Mouse (Mus musculus) CD4-positive helper T cell, adult 2 months (primary cell): ENCODE data around the gene Ggt1.

Experiments
- DNase-seq: peaks from one replicate; pipeline ENCODE4 v3.0.0-alpha.2; 2012; ENCODE audit warnings: low read depth, missing footprints, low spot score

Gene Ggt1

DNA sequence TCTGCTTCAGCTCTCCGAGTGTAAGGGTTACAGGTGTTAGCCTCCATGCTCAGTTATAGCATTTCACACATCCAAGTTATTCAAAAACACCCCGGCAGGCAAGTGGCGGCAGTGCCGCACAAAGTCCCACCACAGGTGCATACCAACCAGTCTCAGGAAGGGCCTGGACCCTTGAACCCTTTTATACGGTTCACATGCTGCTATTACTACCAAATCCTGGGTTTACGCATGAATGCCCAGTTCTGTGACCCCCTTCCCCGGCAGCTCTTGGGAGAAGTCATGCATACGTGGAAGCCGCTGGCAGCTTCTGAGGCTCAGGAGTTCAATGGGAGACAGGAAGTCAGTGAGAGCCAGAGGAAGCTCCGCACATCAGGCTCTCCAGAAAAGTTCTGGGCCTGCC lies 11.8 kb downstream of the Ggt1 start:
- DNase-seq = no peak

DNA sequence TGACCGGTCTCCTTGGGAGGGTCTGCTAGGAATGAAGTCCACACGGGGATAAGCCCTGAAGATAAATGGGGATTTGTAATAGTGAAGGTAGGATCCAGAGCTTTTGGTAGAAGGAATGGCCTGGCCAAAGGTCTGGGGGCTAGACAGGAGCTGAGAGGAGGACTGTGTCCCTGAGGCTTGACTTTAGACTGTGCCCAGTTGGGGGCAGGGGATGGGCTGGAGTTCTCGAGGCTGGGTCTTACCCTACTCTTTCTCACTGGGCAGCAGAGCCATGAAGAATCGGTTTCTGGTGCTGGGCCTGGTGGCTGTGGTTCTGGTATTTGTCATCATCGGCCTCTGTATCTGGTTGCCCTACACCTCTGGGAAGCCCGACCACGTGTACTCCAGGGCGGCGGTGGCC lies 12.6 kb downstream of the Ggt1 start:
- no peak for DNase-seq

DNA sequence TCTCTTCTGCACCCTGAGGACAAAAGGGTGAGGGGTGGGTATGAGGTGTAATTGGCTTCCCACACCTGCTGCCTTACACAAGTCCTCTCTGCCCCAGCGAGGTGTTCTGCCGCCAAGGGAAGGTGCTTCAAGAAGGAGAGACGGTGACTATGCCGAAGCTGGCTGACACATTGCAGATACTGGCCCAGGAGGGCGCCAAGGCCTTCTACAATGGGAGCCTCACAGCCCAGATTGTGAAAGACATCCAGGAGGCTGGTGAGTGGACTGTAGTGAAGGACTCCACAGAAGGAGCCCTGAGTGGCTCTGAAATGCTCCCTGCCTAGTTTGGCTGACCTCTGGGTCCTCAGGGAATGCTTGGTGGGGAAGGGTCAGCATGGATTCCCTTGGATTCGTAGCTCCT lies 17.7 kb downstream of the Ggt1 start:
- no peak for DNase-seq

DNA sequence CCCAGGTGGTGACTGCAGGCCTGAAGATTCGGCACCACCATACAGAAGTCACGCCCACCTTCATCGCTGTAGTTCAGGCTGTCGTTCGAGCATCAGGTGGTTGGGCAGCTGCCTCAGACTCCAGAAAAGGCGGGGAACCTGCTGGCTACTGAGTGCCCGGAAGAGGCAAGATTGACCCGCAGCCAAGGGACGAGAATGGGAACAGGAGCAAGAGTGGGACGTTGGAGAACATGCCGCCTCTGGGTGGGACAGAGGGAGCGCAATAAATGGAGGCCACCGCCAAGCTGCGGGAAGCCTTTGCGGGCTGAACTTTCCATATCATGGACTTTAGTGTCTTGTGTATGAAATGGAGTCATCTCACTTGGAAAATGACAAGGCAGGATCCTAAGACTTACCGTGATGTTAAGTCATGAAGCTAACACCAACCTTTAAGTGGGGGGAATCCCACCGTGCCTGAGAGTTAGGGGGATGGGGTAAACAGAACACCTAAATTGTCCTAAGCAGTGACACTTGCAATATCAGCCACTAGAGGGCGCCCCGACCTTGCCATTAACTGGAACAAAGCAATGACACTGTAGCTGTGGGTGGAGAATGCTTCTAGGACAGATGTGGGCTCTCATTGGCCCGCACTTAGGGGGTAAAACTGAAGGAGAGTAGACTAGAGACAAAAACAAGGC lies 24.6 kb downstream of the Ggt1 start:
- DNase-seq = peak; percentile 86

DNA sequence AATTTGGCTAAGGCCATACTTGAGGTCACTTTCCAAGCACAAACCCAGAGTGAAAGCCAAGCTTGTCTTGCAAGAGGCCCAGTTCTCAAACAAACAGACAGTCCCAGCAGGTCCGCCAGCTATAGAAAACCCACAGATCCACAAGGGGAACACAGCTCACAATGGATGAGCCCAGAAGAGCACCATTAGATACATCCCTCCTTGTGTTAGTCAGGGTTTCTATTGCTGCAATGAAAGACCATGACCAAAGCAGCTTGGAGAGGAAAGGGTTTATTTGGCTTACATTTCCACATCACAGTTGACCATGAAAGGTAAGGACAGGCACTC lies 25.1 kb downstream of the Ggt1 start:
- no peak for DNase-seq

DNA sequence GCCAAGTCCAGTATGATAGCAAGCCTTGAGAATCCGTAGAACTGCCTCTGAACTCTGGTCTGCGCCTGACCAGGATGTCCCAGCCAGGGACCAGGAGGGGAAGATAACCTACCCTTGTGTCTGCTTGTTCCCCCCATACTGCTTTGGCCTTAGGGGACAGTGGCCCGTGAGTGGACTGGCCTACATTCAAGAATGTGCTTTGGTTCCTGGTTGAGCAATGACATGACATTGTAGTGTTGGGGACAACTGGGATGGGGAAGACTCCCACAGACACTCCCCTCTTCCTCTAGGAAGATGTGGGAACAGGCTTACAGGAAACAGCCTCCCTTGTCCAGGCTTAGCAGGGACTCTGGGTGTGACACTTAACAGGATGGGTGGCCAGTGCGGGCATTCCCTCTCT lies 26.4 kb downstream of the Ggt1 start:
- DNase-seq = no peak

DNA sequence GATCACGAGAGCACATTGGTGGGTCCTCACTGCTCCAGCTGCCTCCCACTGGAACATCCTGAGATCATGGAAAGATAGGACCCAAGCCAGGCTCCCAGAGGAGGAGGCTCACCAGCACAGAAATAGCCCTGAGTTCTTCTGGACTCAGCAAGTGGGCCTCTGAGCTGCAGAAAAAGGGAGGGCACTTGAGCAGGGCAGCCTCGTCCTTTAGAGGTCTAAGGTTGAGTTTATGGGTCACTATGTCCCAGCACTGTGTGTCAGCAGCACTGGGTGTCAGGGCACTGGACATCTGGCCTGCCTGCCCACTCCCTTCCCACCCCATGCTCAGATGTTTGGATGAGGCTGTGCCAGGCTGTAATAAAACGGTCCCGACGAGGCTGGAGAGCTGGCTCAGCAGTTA lies 26.9 kb downstream of the Ggt1 start:
- DNase-seq = no peak

DNA sequence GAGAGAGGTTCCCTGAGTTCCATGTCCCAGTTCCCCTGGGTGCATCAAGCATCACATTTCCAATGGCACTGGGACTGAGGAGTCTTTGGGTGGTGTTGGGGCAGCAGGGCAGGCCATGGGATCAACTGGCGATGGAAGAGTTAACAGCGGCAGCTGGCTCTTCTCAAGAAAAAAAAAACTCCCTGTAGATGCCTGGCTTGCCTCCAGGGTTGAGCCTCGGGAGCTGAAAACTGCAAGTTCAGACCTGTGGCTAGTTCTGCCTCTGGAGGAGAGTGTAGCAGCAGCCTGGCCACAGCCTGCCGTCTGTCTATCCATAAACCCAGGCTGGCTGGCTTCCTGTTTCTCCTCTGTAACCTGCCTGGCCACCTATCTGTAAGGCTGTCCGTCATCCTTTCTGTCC lies 27.7 kb downstream of the Ggt1 start, which contains the start of gene Ggt5:
Gene Ggt5, plus strand, starts transcription at position 212 of the 400 bp plus-strand sequence.
- DNase-seq = peak; percentile 21

DNA sequence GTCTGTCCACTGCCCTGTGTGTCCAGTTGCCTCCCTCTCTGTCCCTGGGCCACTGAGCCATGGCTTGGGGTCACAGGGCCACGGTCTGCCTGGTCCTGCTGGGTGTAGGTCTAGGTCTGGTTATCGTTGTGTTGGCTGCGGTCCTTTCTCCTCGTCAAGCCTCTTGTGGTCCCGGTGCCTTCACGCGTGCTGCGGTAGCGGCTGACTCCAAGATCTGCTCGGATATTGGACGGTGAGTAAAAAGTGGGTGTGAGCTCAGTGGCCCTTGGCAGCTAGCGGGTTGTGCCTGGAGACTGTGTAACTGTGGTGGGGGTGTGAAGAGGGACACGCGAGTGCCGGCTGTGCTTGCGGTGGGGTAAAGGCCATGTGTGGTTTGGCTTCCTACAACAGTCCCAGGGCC lies 28.2 kb downstream of the Ggt1 start:
- DNase-seq = peak; percentile 40

DNA sequence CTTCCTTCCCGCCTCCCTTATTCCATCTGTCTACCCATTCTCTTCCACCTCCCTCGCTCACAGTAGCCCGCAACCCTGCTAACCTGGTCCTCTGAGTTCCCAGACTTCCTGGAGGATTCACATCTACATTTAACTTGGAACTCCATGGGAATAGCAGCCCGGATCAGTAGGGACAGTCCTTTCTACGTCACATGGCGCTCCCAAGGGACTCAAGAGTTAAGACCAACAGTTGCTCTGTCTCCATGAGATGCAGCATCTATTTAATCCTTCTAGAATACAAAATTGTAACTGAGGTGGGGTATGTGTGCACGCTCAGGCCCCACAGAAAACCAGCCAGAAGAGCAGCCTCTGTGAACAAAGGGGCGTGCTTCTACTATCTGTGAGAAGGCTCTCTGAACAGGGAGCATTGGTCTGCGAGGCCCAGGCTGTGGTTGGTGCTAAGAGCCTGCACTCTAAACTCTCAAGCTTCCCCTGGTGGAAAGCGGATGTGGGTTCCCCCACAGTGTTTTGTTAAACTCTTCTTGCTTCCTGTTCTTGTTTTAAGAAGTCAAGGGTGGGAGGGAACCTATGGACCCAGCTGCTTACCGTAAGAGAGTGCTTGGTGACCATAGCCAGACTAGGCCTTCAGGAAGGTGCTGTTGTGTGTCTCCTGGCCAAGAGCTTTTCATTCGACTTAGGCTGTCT lies 29.9 kb downstream of the Ggt1 start:
- DNase-seq = peak; percentile 95

DNA sequence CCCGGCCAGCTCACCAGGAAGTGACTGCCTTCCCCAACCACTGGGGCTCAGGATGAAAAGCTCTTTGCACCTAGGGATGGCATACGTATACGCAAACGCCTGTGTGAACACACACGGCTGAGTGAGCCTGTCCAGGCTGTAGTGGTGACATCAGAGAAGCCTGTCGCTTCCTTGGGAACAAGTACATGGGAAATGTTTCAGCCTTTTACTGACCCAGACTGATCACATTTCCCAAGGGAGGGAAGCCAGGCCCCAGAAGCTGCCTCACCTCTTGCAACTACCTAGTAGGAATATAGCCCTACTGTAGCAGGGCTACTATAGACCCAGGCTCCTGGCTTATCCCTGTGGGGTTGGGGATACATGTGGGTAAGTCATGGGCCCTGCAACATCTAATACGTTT lies 31.2 kb downstream of the Ggt1 start:
- DNase-seq = peak; percentile 8

DNA sequence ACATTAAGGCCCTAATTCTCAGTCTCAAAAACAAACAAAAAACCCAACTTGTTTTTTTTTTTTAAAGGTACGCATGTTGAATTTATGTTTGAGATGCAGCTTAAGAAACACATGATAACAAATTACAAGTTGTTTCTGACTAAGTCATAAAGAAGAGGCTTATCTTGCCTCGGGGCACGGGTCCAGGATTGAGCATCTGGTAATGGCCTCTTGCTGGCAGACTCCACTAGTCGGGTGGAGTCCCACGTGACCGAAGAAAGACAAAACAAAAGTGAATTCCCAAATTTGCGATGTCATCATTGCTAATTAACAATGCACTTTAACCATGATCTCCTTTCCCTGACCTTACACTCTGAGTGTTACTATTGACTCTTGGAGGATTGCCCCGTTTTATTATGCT lies 34.6 kb downstream of the Ggt1 start:
- no peak for DNase-seq

DNA sequence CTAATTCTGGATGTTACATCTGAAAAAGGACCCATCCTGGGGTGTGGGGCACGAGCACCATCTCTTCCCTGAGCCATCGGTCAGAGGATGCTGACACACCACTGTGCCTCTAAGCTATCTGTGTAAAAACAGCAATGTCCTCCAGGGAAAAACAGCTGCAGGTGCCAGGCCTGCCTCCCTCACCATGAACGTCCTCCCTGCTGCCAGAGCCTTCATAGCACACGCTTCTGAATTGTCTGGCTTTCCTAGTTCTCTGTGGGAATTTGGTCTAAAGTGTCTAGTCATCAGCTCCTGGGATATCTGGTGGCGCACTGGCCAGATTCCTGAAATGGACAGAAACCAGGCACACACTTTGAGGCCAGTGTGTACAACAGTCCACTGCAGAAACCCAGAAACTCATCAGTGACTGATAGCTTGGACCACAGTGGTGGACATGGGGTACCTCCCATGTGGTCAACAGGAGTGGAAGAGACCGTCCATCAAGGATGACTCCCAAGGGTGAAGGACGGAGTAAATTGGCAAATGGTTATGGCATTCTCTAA lies 38.9 kb downstream of the Ggt1 start:
- no peak for DNase-seq

DNA sequence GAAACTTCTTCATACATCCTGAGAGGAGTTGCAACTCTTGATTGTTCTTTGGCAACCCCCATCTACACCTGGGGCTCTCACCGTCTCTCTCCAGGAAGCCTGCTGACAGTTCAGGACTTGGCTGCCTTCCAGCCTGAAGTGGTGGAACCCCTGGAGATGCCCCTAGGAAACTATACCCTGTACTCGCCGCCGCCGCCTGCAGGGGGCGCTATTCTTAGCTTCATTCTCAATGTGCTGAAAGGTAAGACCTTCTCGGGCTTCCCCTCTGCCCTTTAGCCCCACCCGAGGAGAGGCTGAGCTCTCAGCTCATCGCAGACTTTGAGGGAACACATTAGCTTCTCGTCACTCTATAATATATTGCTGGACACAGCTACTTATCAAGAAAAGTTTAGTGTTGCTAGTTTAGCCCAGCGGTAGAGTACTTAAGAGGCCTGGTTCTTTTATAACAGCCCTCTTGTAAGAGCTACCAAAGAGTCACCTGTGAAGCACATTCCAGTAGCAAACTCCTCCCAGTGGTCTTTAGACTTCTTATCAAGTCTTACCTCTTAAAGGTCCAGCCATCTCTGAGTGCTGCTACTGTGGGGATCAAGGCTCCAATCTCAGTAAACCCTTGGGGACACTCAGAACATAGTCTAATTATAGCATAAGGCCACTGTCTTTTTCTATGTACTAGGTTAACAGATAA lies 43.9 kb downstream of the Ggt1 start:
- peak; percentile 34 for DNase-seq

DNA sequence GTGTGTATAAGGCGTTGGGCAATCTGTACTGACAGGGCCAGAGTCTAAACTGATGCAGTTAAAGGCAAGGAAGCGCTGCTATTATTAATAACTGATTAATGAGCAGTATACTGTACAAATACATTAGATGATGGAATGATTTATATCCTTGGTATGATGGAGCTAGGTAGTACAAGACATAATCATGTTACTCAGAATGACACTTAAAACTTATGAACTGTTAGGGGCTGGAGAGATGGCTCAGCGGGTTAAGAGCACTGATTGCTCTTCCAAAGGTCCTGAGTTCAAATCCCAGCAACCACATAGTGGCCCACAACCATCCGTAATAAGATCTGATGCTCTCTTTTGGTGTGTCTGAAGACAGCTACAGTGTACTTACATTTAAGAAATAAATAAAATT lies 45.8 kb downstream of the Ggt1 start:
- no peak for DNase-seq

DNA sequence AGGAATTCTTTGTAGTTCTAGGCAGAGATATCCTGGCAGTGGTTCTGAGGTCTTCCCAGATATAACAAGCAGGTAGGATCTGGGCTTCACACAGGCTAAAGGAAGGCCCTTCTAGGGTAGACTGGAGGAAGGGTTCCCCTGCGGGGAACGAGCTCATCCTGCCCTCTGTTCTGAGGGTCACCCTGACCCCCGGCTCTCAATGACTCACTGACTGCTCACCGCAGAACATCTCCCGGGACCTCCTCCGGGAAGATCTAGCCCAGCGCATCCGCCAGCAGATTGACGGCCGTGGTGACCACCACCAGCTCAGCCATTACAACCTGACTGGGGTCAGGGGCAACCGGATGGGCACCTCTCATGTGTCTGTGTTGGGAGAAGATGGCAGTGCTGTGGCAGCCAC lies 47.6 kb downstream of the Ggt1 start:
- no peak for DNase-seq

DNA sequence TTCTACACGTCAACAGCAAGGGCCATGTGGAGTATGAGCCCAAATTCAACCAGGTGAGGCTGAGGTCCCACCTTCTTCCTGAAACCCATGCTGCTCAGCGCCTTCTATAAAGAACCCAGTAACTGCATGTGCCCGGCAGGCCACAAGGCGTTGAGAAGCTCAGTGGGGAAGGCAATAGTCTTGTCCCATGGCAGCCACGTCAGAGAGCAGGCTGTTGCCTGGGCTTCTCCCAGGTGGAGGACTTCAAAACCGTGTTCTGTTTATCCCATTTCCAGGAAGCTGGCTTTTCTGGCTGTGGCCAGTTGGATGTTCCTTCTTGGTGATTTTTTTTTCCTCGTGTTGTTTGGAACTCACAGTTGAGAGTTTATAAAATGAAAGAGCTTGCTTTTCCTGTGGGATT lies 49.1 kb downstream of the Ggt1 start:
- DNase-seq = no peak

DNA sequence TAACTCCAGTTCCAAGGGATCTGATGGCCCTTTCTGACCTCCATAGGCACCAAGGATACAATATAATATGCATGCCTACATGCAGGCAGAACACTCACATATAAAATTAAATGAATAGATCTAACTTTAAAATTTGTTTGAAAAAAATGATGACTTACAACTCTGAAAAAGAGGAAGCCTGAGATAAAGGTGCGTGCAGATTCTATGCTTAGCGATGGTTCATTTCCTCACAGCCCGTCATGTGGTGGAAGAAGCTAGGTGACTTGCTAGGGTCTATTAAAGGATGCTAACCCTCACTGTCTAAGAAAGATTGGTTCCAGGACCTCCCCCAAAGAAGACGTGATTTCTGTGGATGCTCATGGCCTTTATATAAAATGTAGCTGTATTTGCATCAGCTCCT lies 54.6 kb downstream of the Ggt1 start:
- no peak for DNase-seq

DNA sequence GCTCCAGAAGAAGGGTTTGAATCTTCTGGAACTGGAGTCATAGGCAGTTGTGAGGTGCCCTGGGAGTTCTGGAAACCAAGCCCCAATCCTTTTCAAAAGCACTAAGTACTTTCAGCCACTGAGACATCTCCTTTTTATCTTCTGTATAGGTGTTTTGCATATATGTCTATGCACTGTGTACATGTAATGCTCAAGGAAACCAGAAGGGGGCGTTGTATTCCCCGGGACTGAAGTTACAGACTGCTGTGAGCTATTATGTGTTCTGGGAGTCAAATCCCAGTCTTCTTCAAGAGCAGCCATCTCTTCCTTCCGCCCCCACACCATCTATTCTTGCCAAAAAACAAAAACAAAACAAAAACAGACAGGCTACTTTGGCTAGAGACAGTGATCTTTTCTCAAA lies 59.4 kb downstream of the Ggt1 start:
- DNase-seq = no peak

DNA sequence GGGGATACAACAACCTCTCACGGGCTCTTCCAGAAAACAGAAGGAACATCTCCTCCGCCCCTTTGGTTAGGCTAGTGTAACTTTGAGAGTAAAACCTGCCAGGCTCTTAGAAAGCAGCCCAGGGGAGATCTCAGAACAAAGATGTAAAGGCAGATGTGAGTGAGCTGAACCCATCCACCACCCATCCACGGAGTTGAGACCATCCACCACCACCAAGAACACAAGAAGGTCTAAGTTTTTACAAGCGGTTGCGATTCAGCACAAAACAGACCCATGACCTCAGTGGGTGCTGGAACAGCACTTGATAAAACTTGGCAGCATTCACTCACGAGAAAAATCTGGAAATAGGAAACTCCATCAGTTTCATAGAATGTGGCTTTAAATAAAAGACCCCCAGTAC lies 64.5 kb downstream of the Ggt1 start:
- DNase-seq = no peak

DNA sequence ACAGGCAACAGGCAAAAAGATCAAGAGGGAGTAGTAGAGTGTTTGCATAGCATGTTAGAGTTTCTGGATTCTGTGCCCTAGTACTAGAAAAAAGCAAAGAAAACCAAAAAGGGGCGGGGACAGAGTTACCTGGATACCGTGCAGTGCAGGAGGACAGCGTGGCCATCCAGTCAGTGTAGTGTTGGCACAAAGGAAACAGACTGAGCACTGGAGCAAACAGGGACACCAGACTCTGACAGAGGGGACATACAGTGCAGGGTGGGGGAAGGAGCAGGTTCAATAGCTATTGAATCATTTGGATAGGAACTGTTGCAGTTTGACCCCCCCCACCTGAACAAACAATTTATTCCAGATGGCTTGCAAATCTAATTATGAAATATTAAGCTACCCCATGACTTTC lies 65.6 kb downstream of the Ggt1 start:
- DNase-seq = no peak

DNA sequence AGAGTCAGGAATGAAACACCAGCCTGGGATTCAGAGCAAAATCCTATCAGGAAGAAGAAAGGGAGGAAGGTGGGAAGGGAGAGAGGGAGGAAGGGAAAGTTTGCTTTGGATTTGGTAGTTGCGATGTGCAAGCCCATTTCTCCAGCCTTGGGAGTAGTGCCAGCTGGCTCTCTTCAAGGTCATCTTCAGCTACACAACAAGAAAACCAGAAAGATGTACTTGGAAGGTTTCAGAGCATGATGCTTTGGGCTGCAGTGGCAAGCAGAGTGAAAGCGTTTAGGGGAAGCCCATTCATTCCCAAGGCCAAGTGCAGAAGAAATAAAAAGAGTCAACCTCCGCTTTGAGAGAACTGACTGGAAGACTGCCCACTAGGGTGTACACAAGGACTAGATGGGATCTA lies 66.1 kb downstream of the Ggt1 start:
- no peak for DNase-seq

DNA sequence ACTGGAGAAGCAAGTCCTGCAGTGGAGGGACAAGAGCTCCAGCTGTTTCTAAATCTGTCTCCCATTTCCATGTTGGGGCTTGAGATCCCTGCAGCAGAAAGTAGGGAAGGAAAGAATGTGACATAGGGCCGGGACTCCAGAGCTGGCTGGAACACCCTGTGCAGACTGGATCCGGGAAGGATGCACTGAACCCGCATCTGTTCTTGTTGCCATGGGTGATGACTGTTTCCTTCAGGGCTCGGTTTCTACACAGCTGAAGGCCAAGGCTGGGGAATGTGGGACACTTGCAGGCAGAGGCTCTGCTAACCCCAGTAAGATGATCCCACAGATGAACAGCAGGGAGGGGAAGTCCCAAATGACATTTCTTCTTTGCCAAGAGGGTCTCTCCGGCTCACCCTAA lies 71.2 kb downstream of the Ggt1 start:
- no peak for DNase-seq
